Mouse (Mus musculus) lung, adult 2 months (tissue): Measurements from ENCODE around the gene Cpe. TPM values are rescaled to one million over a fixed set of nuclear protein-coding genes. Genes with fewer than 3 reads are reported as not detected.

Experiments used
- DNase-seq: peaks from one replicate; pipeline ENCODE4 v3.0.0; 2022
- H3K4me1 ChIP-seq: fragments of 200-500 bp; 2 replicates; pipeline ENCODE4 v1.6.1; 2011; ENCODE audit warnings: low read length; ENCODE audit not compliant: control insufficient read depth, insufficient read depth
- H3K4me3 ChIP-seq: fragments of 200-500 bp; replicated peaks from 2 replicates; pipeline ENCODE3; 2011; ENCODE audit warnings: low read depth, mild to moderate bottlenecking, control low read depth, low read length; ENCODE audit errors: extremely low read depth
- CTCF ChIP-seq: fragments of 200-500 bp; IDR thresholded peaks from 2 replicates; pipeline ENCODE4 v1.5.1; 2011; ENCODE audit warnings: mild to moderate bottlenecking, low read length, control low read depth; ENCODE audit not compliant: insufficient read depth
- POLR2A ChIP-seq: fragments of 200-500 bp; IDR thresholded peaks from 2 replicates; pipeline ENCODE4 v1.6.1; 2011; ENCODE audit warnings: low read depth, mild to moderate bottlenecking, control low read depth, low read length, borderline replicate concordance; ENCODE audit errors: extremely low read depth
- WGBS: fragments of 180-500 bp; shearing (Covaris S2); methylation state at CpG from one replicate; pipeline ENCODE4 v1.1.7; 2018; 5-methylcytosine and 5-hydroxymethylcytosine counted together
- polyA plus RNA-seq: library from polyadenylated mRNA; depleted of rRNA; stranded (reverse); fragments of >200 nt; gene quantifications from 2 replicates; pipeline ENCODE4 v1.2.3, GENCODE M21; 2012

Gene Cpe
- polyA plus RNA-seq, 1 experiment, result 29.7 TPM

- Histone ChIP-seq H3K4me3 (no peak overlapping the region), H3K4me1 (peaks cover 2% of the 10 kb centered on the region; the same call in 1 of the 2 replicates)
- DNase-seq, result no peak
- TF ChIP-seq CTCF (no peak), POLR2A (no peak)
- 83% methylated on average over 2 of the region's 2 CpGs for WGBS
Measured at GRCm38 (mm10) chr8:64723206-64723605, 30.4 kb upstream of the Cpe start.

GRCm38 (mm10) chr8:64717868-64718267 is 25.0 kb upstream of the Cpe start:
- WGBS, result 86% methylated on average over 7 of the region's 7 CpGs
- no peak for DNase-seq
- no peak for TF ChIP-seq CTCF
- no peak for TF ChIP-seq POLR2A
- Histone ChIP-seq H3K4me1 (no peaks in the 10 kb centered on the region), H3K4me3 (no peak overlapping the region)

- TF ChIP-seq POLR2A, result no peak
- no peak for TF ChIP-seq CTCF
- Histone ChIP-seq H3K4me3 (no peak overlapping the region), H3K4me1 (no peaks in the 10 kb centered on the region)
- WGBS, result 82% methylated on average over 7 of the region's 7 CpGs
- no peak for DNase-seq
Measured at GRCm38 (mm10) chr8:64712499-64712898, 19.6 kb upstream of the Cpe start.

- H3K4me3 ChIP-seq, result no peak overlapping the region
- DNase-seq, result no peak
- no peaks in the 10 kb centered on the region for H3K4me1 ChIP-seq
- WGBS, result 11% methylated on average over 1 of the region's 1 CpGs
- TF ChIP-seq POLR2A (no peak), CTCF (no peak)
Measured at GRCm38 (mm10) chr8:64711544-64711943, 18.7 kb upstream of the Cpe start.

- Histone ChIP-seq H3K4me1 (no peaks in the 10 kb centered on the region), H3K4me3 (no peak overlapping the region)
- DNase-seq, result no peak
- no peak for TF ChIP-seq CTCF
- TF ChIP-seq POLR2A, result no peak
Measured at GRCm38 (mm10) chr8:64707481-64707880, 14.6 kb upstream of the Cpe start.

- 78% methylated on average over 1 of the region's 1 CpGs for WGBS
- DNase-seq, result no peak
- no peaks in the 10 kb centered on the region for H3K4me1 ChIP-seq
- H3K4me3 ChIP-seq, result no peak overlapping the region
- TF ChIP-seq CTCF (no peak), POLR2A (no peak)
Measured at GRCm38 (mm10) chr8:64703191-64703590, 10.3 kb upstream of the Cpe start.

GRCm38 (mm10) chr8:64691591-64692401 is 1.1 kb downstream of the Cpe start:
- DNase-seq, result no peak
- Histone ChIP-seq H3K4me1 (no peaks in the 10 kb centered on the region), H3K4me3 (no peak overlapping the region)
- TF ChIP-seq POLR2A (no peak), CTCF (no peak)
- WGBS, result 31% methylated on average over 16 of the region's 16 CpGs

- TF ChIP-seq POLR2A, result no peak
- no peak for TF ChIP-seq CTCF
- DNase-seq, result no peak
- WGBS, result 76% methylated on average over 6 of the region's 6 CpGs
- H3K4me1 ChIP-seq, result no peaks in the 10 kb centered on the region
- no peak overlapping the region for H3K4me3 ChIP-seq
Measured at GRCm38 (mm10) chr8:64690845-64691244, 2.0 kb downstream of the Cpe start.

- Histone ChIP-seq H3K4me1 (no peaks in the 10 kb centered on the region), H3K4me3 (no peak overlapping the region)
- no peak for DNase-seq
- TF ChIP-seq CTCF (no peak), POLR2A (no peak)
- WGBS, result 72% methylated on average over 6 of the region's 6 CpGs
Measured at GRCm38 (mm10) chr8:64690306-64690705, 2.5 kb downstream of the Cpe start.

GRCm38 (mm10) chr8:64688741-64689140 is 4.1 kb downstream of the Cpe start:
- H3K4me3 ChIP-seq, result no peak overlapping the region
- no peaks in the 10 kb centered on the region for H3K4me1 ChIP-seq
- TF ChIP-seq POLR2A, result no peak
- no peak for TF ChIP-seq CTCF
- no peak for DNase-seq
- 65% methylated on average over 4 of the region's 4 CpGs for WGBS

- H3K4me1 ChIP-seq, result no peaks in the 10 kb centered on the region
- H3K4me3 ChIP-seq, result no peak overlapping the region
- no peak for DNase-seq
- TF ChIP-seq CTCF, result no peak
- TF ChIP-seq POLR2A, result no peak
- WGBS, result 54% methylated on average over 3 of the region's 3 CpGs
Measured at GRCm38 (mm10) chr8:64688161-64688560, 4.7 kb downstream of the Cpe start.

GRCm38 (mm10) chr8:64682501-64682900 is 10.4 kb downstream of the Cpe start:
- Histone ChIP-seq H3K4me1 (no peaks in the 10 kb centered on the region), H3K4me3 (no peak overlapping the region)
- 72% methylated on average over 3 of the region's 3 CpGs for WGBS
- no peak for TF ChIP-seq POLR2A
- no peak for TF ChIP-seq CTCF
- DNase-seq, result no peak
